Mouse (Mus musculus): ENCODE results near the gene AI837181. TPM values are rescaled to one million over a fixed set of nuclear protein-coding genes. Genes with fewer than 3 reads are reported as not detected.

AI837181 gene
- polyA plus RNA-seq, 1 experiment from 2014 or later = 58.6 TPM

DNA sequence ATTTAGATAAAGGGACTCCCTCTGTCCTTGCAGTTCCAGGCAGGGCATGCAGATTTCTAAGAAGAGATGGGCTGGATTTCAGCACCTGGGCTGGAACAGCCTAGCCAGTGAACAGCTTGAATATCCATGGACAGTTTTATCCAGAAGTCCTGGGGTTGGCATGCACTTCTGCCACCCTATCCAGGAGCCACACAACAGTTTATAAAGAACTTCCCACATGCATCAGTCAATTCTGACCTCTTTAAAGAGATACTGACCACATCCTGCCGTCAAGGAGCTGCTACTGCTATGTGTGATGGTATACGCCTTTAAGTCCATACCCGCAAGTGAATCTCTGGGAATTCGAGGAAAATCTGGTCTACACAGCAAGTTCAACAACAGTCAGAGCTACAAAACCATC lies 4.3 kb downstream of the AI837181 start:
- H3K36me3 ChIP-seq = peaks cover 14% of the 10 kb centered on the region
- H3K4me2 ChIP-seq = no peak overlapping the region
- H3K9ac ChIP-seq = no peak overlapping the region
- no peaks in the 10 kb centered on the region for H3K9me3 ChIP-seq
- H3K4me1 ChIP-seq = peaks cover 36% of the 10 kb centered on the region
- H3K4me3 ChIP-seq = no peak overlapping the region
- ATAC-seq (ENCODE audit: borderline replicate concordance, extremely low read depth, low FRiP score, low TSS enrichment) = no peak
- H3K27me3 ChIP-seq = no peaks in the 10 kb centered on the region
- 62% methylated on average over 4 of the region's 4 CpGs for WGBS
- H3K27ac ChIP-seq = no peak overlapping the region

DNA sequence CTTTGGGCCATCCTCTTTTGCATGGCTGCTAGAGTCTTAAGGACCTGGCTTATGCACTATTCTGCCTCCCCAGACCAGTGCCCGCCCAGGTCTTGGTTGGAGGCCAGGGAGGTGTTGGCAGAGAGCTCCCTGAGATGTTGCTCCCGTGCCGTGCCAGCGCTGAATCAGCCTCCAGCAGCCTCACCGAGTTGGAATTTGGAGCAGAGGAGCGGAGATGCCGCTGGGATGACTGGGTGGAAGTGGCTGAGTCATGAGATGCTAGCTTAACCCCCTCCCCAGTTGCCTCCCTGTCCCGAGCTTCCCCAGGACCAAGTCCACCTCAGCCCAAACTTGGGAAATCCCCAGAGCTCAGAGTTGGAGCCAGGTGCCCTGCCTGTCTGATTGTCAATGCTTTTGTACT lies 4.9 kb downstream of the AI837181 start:
- 54% methylated on average over 8 of the region's 8 CpGs for WGBS
- no peak overlapping the region for H3K27ac ChIP-seq
- H3K4me1 ChIP-seq = peaks cover 36% of the 10 kb centered on the region
- H3K4me3 ChIP-seq = no peak overlapping the region
- no peak for ATAC-seq (ENCODE audit: borderline replicate concordance, extremely low read depth, low FRiP score, low TSS enrichment)
- no peaks in the 10 kb centered on the region for H3K27me3 ChIP-seq
- H3K36me3 ChIP-seq = peaks cover 14% of the 10 kb centered on the region
- H3K9me3 ChIP-seq = no peaks in the 10 kb centered on the region
- H3K9ac ChIP-seq = no peak overlapping the region
- H3K4me2 ChIP-seq = no peak overlapping the region

DNA sequence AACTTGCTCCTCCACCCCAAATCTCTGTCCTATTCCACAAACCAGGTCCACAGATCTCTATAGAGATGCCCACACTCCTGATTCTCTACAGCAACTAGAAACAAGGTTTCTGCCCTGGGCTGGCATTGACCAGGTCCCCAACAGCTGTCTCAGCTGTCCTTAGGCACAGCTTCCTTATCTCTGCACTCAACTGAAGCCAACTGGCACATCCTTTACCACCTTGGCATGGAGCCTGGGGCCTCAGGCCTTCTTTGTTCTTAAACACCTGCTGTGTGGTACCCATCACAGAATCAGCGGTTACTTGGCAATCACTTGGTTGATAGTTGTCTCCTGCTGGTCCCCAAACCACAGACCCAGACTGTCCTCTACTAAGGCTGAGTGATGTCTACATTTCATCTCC lies 5.5 kb downstream of the AI837181 start:
- peaks cover 36% of the 10 kb centered on the region for H3K4me1 ChIP-seq
- H3K9ac ChIP-seq = no peak overlapping the region
- no peaks in the 10 kb centered on the region for H3K27me3 ChIP-seq
- H3K4me2 ChIP-seq = no peak overlapping the region
- H3K9me3 ChIP-seq = no peaks in the 10 kb centered on the region
- no peak overlapping the region for H3K4me3 ChIP-seq
- peaks cover 14% of the 10 kb centered on the region for H3K36me3 ChIP-seq
- H3K27ac ChIP-seq = no peak overlapping the region
- 72% methylated on average over 1 of the region's 1 CpGs for WGBS
- no peak for ATAC-seq (ENCODE audit: borderline replicate concordance, extremely low read depth, low FRiP score, low TSS enrichment)

DNA sequence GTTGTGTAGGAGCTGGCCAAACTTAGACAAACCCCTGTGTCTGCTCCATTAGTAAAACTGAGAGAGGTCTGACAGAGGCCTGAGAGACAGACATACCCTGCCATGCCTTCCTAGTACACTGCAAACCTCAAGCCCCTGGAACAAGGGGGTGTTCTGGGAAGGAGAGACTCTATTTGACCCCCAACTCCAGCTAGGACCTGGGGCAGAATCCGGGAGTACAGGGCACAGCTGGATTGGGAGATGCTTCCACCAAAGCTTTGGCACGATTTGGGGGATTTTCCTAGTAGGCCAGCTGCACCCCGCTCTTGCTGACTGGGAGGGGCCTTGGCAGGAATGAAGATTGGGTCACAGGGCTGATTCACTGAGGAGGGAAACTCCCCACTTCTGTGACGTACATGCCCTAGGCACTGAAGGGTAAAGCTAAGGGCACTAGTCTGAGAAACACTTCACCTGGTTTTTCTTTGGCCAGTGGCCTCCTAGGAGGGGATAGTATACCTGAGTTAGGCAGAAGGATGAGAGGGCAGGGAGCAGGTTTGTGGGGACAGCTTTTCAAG lies 7.0 kb downstream of the AI837181 start:
- Histone ChIP-seq H3K9me3 (no peaks in the 10 kb centered on the region), H3K4me3 (no peak overlapping the region), H3K4me1 (peaks cover 22% of the 10 kb centered on the region), H3K27me3 (no peaks in the 10 kb centered on the region), H3K4me2 (no peak overlapping the region), H3K36me3 (peaks cover 4% of the 10 kb centered on the region), H3K9ac (no peak overlapping the region), H3K27ac (no peak overlapping the region)
- whole genome bisulfite sequencing = 64% methylated on average over 4 of the region's 4 CpGs
- no peak for ATAC-seq (ENCODE audit: borderline replicate concordance, extremely low read depth, low FRiP score, low TSS enrichment)

DNA sequence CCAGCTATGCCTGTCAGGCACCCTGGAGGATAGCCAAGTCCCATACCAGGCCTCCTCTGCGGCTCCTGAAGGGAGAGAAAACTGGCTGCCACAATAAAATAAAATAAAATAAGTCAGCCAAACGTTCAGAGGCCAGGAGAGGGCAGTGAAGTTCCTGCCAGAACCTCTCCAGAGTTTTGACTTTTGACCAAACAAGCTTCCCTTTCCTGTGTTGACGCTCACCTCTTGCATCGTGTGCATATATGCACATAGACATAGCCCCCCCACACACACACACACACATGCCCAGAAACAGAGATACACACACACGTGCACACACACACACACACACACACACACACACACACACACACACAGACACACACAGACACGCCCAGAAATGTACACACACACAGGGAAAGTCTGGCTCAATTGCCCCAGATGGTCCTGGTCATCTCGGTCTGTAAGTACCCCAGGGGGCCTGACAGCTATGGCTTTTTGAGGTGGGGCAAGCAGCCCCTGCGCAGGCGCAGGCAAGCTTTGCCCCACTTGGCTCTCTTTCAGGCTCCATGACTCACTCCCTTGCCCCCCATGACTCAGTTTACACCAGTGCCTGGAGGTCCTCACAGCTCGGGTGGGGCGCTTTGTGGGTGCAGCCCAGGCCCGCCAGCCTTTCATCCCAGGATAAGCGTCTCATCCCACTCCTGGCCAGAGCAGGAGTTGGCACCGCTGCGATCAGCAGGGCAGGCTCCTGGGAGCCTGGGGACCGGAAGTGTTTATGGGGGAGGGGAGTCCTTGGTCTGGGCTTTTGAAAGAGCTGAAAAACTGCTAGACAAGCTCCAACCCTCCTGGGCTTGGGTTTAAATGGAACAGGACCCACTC lies 8.3 kb downstream of the AI837181 start:
- peak; percentile 66 for ATAC-seq (ENCODE audit: borderline replicate concordance, extremely low read depth, low FRiP score, low TSS enrichment)
- 2% methylated on average over 16 of the region's 16 CpGs for WGBS
- H3K27ac ChIP-seq = peak overlapping the region; percentile 85
- H3K9me3 ChIP-seq = no peaks in the 10 kb centered on the region
- H3K4me1 ChIP-seq = peaks cover 18% of the 10 kb centered on the region
- H3K36me3 ChIP-seq = no peaks in the 10 kb centered on the region
- peak overlapping the region; percentile 36 for H3K4me3 ChIP-seq
- H3K27me3 ChIP-seq = no peaks in the 10 kb centered on the region
- peak overlapping the region; percentile 79 for H3K4me2 ChIP-seq
- H3K9ac ChIP-seq = peak overlapping the region; percentile 36; the same call in 1 of the 2 replicates

DNA sequence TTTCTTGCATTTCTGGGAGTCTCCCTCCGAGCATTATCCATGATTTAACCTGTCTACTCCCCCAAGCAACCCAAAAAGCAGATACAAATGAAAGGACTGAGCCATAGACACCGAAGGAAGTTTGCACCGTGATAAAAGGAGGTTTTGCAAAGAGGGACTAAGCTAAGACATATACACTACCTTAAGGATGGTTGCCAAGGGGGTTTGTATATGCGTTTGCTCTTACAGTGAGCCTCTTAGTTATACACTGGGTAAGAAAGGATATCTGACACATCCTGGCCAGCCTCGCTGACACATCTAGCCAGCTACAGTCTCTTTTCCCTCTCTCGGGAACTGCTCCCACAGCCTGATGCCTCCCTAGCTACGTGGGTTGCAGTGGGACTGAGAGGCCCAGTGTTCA lies 9.0 kb downstream of the AI837181 start:
- Histone ChIP-seq H3K27me3 (no peaks in the 10 kb centered on the region), H3K36me3 (no peaks in the 10 kb centered on the region), H3K9me3 (no peaks in the 10 kb centered on the region), H3K9ac (peak overlapping the region; percentile 36; the same call in 1 of the 2 replicates), H3K4me1 (peaks cover 18% of the 10 kb centered on the region), H3K4me2 (peak overlapping the region; percentile 79), H3K27ac (peak overlapping the region; percentile 85), H3K4me3 (peak overlapping the region; percentile 36; the same call in 1 of the 2 replicates)
- no peak for ATAC-seq (ENCODE audit: borderline replicate concordance, extremely low read depth, low FRiP score, low TSS enrichment)
- 47% methylated on average over 7 of the region's 7 CpGs for WGBS

DNA sequence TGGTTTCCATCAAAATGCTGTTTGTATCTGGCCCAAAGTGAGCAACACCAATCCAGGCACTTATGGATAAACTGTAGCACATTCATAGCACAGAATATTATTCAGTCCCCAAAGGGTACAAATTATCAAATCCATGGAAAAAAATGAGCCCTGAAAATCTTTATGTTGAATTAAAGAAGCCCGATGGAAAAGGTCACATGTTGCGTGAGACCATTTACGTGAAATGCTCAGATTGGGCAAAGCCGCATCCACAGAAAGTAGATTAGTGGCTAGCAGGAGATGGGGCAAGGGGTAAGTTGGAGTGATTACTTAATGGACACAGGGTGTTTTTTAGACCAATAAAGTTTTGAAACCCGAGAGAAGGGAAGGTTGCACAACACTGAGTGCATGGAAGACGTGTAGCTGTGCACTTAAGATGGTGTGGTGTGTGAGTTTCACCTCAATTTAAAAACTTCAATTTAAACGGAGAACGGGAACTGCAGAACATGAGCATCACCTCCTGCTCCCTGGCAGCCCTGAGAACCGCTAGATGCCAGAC lies 19.5 kb downstream of the AI837181 start:
- Histone ChIP-seq H3K9ac (no peak overlapping the region), H3K4me2 (no peak overlapping the region), H3K4me1 (peaks cover 24% of the 10 kb centered on the region), H3K36me3 (no peaks in the 10 kb centered on the region), H3K9me3 (no peaks in the 10 kb centered on the region), H3K27ac (no peak overlapping the region), H3K27me3 (peaks cover 28% of the 10 kb centered on the region), H3K4me3 (no peak overlapping the region)
- ATAC-seq (ENCODE audit: borderline replicate concordance, extremely low read depth, low FRiP score, low TSS enrichment) = no peak
- 57% methylated on average over 9 of the region's 9 CpGs for WGBS

DNA sequence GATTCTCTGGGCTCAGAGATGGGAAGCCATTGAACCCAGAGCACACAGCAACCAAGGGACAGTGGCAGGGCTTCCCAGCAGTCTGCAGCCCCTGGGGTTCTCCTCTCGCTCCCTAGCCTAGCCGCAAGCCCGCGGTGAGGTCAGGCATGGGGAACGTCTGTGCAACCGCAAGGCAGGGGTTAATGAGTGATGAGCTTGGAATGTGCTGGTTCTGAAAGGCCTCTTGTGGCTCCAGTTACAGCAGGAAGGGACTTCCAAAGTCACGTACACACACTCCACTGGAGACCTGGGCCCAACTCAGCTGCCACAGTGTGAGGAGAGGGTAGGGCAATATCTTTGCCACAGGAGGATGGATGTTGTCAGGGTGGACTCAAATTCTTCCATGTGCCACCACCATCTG lies 20.0 kb downstream of the AI837181 start:
- 13% methylated on average over 7 of the region's 7 CpGs for WGBS
- Histone ChIP-seq H3K4me1 (peaks cover 24% of the 10 kb centered on the region), H3K9ac (no peak overlapping the region), H3K4me3 (no peak overlapping the region), H3K36me3 (no peaks in the 10 kb centered on the region), H3K27ac (no peak overlapping the region), H3K27me3 (peaks cover 33% of the 10 kb centered on the region), H3K4me2 (no peak overlapping the region), H3K9me3 (no peaks in the 10 kb centered on the region)
- no peak for ATAC-seq (ENCODE audit: borderline replicate concordance, extremely low read depth, low FRiP score, low TSS enrichment)

DNA sequence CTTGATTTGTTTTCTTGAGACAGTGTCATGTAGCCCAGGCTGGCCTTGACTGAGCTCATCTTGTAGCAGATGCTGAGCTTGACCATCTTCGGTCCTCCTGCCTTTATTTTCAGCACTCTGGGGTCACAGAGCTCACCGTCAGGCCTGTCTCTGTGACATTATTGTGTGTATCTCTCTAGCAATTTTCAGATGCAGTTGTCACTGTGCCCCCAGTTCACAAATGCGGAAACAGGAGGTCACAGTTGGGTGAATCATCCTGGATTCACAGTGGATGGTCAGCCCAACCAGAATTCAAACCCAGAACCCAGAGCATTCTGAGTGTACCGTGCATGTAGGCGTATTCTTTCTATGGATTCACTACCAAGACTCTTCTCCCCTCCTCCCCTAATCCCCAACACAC lies 20.8 kb downstream of the AI837181 start:
- Histone ChIP-seq H3K4me2 (no peak overlapping the region), H3K9me3 (no peaks in the 10 kb centered on the region), H3K36me3 (no peaks in the 10 kb centered on the region), H3K9ac (no peak overlapping the region), H3K4me1 (peaks cover 24% of the 10 kb centered on the region), H3K4me3 (no peak overlapping the region), H3K27me3 (peaks cover 41% of the 10 kb centered on the region), H3K27ac (no peak overlapping the region)
- 87% methylated on average over 5 of the region's 5 CpGs for WGBS
- ATAC-seq (ENCODE audit: borderline replicate concordance, extremely low read depth, low FRiP score, low TSS enrichment) = no peak

DNA sequence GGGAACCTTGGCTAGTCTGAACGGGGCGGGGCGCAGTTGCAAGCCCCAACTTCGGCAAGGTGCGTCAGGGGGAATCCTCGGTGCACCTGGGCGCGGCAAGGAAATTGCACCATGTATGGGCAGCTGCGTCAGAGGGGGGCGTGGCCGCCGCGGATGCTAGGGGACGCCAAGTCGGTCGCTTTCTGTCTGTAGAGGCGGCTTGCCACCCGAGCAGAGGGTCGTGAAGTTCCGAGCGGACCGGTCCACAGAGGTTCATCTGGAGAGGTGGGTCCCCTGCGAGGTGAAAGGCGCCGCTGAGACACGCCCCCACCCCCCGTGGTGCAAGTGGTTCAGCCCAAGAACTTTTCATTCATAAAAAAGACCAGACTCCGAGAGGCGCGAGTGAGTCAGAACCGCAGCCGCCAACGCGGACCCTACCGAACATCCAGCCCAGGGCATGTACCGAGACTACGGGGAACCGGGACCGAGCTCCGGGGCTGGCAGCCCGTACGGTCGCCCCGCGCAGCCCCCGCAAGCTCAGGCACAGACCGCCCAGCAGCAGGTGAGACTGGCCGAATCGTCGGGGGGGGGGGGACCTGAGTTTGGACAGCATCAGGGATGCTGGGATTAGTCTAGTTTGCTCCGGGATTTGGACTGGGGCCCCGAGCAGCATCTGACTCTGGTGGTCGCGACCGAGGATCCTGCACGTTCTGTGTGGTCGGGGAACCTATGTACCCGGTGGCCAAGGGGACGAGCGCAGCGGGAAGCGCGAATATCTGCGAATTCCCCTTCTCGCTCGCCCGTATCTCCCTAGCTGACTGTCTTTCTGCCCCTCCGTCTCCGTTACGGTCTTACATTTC lies 22.8 kb downstream of the AI837181 start, which contains the start of gene Fosl1:
Fosl1 (plus strand) TSS at position 33 of the 839 bp plus-strand sequence.
- no peaks in the 10 kb centered on the region for H3K36me3 ChIP-seq
- 1% methylated on average over 70 of the region's 70 CpGs for WGBS
- H3K27ac ChIP-seq = no peak within 1 kb of the TSS
- peaks cover 48% of the 10 kb centered on the region for H3K27me3 ChIP-seq
- peak within 1 kb of the TSS; percentile 57 for H3K4me3 ChIP-seq
- H3K9me3 ChIP-seq = no peaks in the 10 kb centered on the region
- peak within 1 kb of the TSS; percentile 95 for H3K4me2 ChIP-seq
- peak within 1 kb of the TSS; percentile 25 for H3K9ac ChIP-seq
- peak; percentile 73; the same call in 1 of the 2 replicates for ATAC-seq (ENCODE audit: borderline replicate concordance, extremely low read depth, low FRiP score, low TSS enrichment)
- H3K4me1 ChIP-seq = peaks cover 24% of the 10 kb centered on the region

DNA sequence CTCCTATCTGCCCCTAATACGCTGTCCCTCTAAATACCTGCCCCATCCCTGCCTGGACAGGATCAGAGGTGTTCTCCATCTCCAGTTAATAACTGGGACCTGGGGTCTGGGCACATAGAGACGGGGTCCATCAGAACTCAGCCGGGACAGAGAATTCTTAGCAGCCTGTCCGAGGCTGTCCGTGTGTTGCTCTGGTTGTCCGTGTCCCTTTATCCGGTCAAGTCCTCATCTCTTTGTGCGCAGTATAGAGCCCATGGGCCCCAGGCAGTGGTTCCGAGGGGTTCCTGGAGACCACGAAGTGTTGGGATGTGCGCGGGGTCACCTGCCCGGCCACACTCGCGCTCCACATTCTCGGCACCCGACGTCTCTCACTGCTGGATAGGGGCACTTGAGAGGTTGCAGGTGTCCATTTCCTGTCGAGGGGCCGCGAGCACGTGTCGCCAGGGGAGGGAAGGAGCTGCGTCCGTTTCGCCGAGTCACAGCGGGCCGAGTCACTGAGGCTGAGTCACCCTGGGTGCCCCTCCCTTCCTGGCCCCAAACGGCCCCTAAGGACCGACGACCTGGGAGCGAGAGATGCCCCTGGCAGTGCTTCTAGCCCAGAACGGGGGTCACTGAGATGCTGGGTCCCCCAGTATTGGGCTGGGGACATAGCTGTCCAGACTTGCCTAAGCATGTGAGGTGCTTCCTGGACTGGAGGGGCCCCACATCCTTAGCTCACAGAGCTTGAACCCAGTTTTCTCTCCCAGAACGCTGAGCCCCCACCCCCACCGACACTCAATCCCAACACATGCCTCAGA lies 23.6 kb downstream of the AI837181 start:
- Histone ChIP-seq H3K36me3 (no peaks in the 10 kb centered on the region), H3K27me3 (peaks cover 48% of the 10 kb centered on the region), H3K9me3 (no peaks in the 10 kb centered on the region), H3K4me3 (peak overlapping the region; percentile 57), H3K27ac (no peak overlapping the region), H3K4me2 (peak overlapping the region; percentile 95), H3K9ac (no peak overlapping the region), H3K4me1 (peaks cover 24% of the 10 kb centered on the region)
- peak; percentile 11; the same call in 1 of the 2 replicates for ATAC-seq (ENCODE audit: borderline replicate concordance, extremely low read depth, low FRiP score, low TSS enrichment)
- 4% methylated on average over 35 of the region's 36 CpGs for WGBS

All from lung, embryonic 15.5 days (tissue).